Mouse (Mus musculus) MEL (cell line): ENCODE results near the gene Dclk3. TPM values are rescaled to one million over a fixed set of nuclear protein-coding genes. Genes with fewer than 3 reads are reported as not detected.

Source experiments
- DNase-seq: peaks from one replicate; pipeline ENCODE4 v3.0.0; 2011; ENCODE audit warnings: low read depth, low spot score
- H3K27ac ChIP-seq: 2 replicates; pipeline ENCODE4 v1.5.1; 2012; ENCODE audit warnings: low read depth, mild to moderate bottlenecking, control low read depth, low read length, moderate library complexity; ENCODE audit not compliant: control insufficient read depth
- H3K27me3 ChIP-seq, 2 experiments: fragments of 150-350 bp in 1 of 2; sonication (generic) in 1 of 2; 2 replicates each; pipeline ENCODE4 v1.6.1; 2012; ENCODE audit warnings: low read length in 2 of 2, mild to moderate bottlenecking in 2 of 2, improper control_type of control experiment in 1 of 2, moderate library complexity in 1 of 2; ENCODE audit not compliant: insufficient read depth in 2 of 2, control insufficient read depth in 1 of 2
- H3K36me3 ChIP-seq, 2 experiments: 2 replicates each; pipeline ENCODE4 v1.6.1; 2012 to 2014; ENCODE audit warnings: low read length in 2 of 2, improper control_type of control experiment in 1 of 2, inconsistent platforms in 1 of 2, mild to moderate bottlenecking in 1 of 2; ENCODE audit not compliant: insufficient read depth in 2 of 2, control insufficient read depth in 1 of 2
- H3K4me1 ChIP-seq, 2 experiments: fragments of 150-350 bp in 1 of 2; sonication (generic) in 1 of 2; 2 replicates each; pipeline ENCODE4 v1.6.1; 2012; ENCODE audit warnings: low read length in 2 of 2, improper control_type of control experiment in 1 of 2, mild to moderate bottlenecking in 1 of 2; ENCODE audit not compliant: insufficient read depth in 2 of 2, control insufficient read depth in 1 of 2
- H3K4me3 ChIP-seq, 2 experiments: fragments of 150-350 bp in 1 of 2; sonication (generic) in 1 of 2; 2 replicates each; pipeline ENCODE4 v1.5.1; 2012; ENCODE audit warnings: low read depth in 2 of 2, low read length in 2 of 2, mild to moderate bottlenecking in 2 of 2, moderate library complexity in 2 of 2, control low read depth in 1 of 2, improper control_type of control experiment in 1 of 2; ENCODE audit not compliant: control insufficient read depth in 1 of 2, insufficient read depth in 1 of 2
- H3K79me2 ChIP-seq: 2 replicates; pipeline ENCODE4 v1.6.1; 2012; ENCODE audit warnings: mild to moderate bottlenecking, low read length, moderate library complexity; ENCODE audit not compliant: control insufficient read depth, poor library complexity, insufficient read depth
- H3K9ac ChIP-seq: 2 replicates; pipeline ENCODE4 v1.6.1; 2012; ENCODE audit warnings: low read depth, mild to moderate bottlenecking, control low read depth, low read length, moderate library complexity; ENCODE audit not compliant: control insufficient read depth, poor library complexity, severe bottlenecking
- H3K9me3 ChIP-seq: fragments of 150-350 bp; sonication (generic); replicated peaks from 2 replicates; pipeline ENCODE4 v1.6.1; 2012; ENCODE audit warnings: mild to moderate bottlenecking, low read length, improper control_type of control experiment, moderate library complexity; ENCODE audit not compliant: insufficient read depth
- CHD1 ChIP-seq: IDR thresholded peaks from 2 replicates; pipeline ENCODE4 v1.6.1; 2012; ENCODE audit warnings: low read depth, mild to moderate bottlenecking, inconsistent platforms, low read length, improper control_type of control experiment
- E2F4 ChIP-seq: IDR thresholded peaks from 2 replicates; pipeline ENCODE4 v1.6.1; 2011; ENCODE audit warnings: low read depth, low read length, improper control_type of control experiment, borderline replicate concordance
- ELF1 ChIP-seq: IDR thresholded peaks from 2 replicates; pipeline ENCODE4 v1.6.1; 2014; ENCODE audit warnings: low read depth, mild to moderate bottlenecking, inconsistent platforms, low read length, improper control_type of control experiment, moderate library complexity
- ETS1 ChIP-seq: IDR thresholded peaks from 2 replicates; pipeline ENCODE4 v1.6.1; 2012; ENCODE audit warnings: low read depth, mild to moderate bottlenecking, inconsistent platforms, low read length, improper control_type of control experiment, moderate library complexity
- GATA1 ChIP-seq: IDR thresholded peaks from 2 replicates; pipeline ENCODE4 v1.6.1; 2011; ENCODE audit warnings: low read depth, low read length, improper control_type of control experiment
- JUND ChIP-seq: IDR thresholded peaks from 2 replicates; pipeline ENCODE4 v1.6.1; 2011; ENCODE audit warnings: low read depth, mild to moderate bottlenecking, improper control_type of control experiment, low read length
- KAT2A ChIP-seq: conservative IDR thresholded peaks from 2 replicates; pipeline ENCODE4 v1.6.1; 2012; ENCODE audit warnings: low read depth, low read length, improper control_type of control experiment, inconsistent platforms
- MXI1 ChIP-seq: IDR thresholded peaks from 2 replicates; pipeline ENCODE4 v1.6.1; 2011; ENCODE audit warnings: mild to moderate bottlenecking, low read depth, low read length, improper control_type of control experiment
- MYC ChIP-seq: IDR thresholded peaks from 2 replicates; pipeline ENCODE4 v1.6.1; 2011; ENCODE audit warnings: low read depth, mild to moderate bottlenecking, low read length, improper control_type of control experiment, moderate library complexity
- NELFE ChIP-seq: IDR thresholded peaks from 2 replicates; pipeline ENCODE4 v1.6.1; 2011; ENCODE audit warnings: low read depth, low read length, improper control_type of control experiment
- NRF1 ChIP-seq: IDR thresholded peaks from 2 replicates; pipeline ENCODE4 v1.6.1; 2014; ENCODE audit warnings: low read depth, mild to moderate bottlenecking, inconsistent platforms, low read length, improper control_type of control experiment, moderate library complexity; ENCODE audit not compliant: poor library complexity, insufficient read depth, severe bottlenecking
- POLR2A ChIP-seq, 2 experiments: IDR thresholded peaks; 2 replicates each; pipeline ENCODE4 v1.6.1; 2011 to 2012; ENCODE audit warnings: low read length in 2 of 2, mild to moderate bottlenecking in 2 of 2, control low read depth in 1 of 2, improper control_type of control experiment in 1 of 2, low read depth in 1 of 2, moderate library complexity in 1 of 2; ENCODE audit not compliant: control insufficient read depth in 1 of 2, insufficient read depth in 1 of 2, poor library complexity in 1 of 2
- SMC3 ChIP-seq: IDR thresholded peaks from 2 replicates; pipeline ENCODE4 v1.6.1; 2011; ENCODE audit warnings: low read depth, low read length, improper control_type of control experiment
- TAL1 ChIP-seq: IDR thresholded peaks from 2 replicates; pipeline ENCODE4 v1.6.1; 2012; ENCODE audit warnings: mild to moderate bottlenecking, inconsistent platforms, low read length, moderate library complexity, mixed read lengths
- TBP ChIP-seq: IDR thresholded peaks from 2 replicates; pipeline ENCODE4 v1.8.0; 2011; ENCODE audit warnings: low read depth, low read length, improper control_type of control experiment
- USF2 ChIP-seq, 2 experiments: IDR thresholded peaks; 2 replicates each; pipeline ENCODE4 v1.6.1; 2011 to 2012; ENCODE audit warnings: improper control_type of control experiment in 2 of 2, low read length in 2 of 2, borderline replicate concordance in 1 of 2, inconsistent platforms in 1 of 2, low read depth in 1 of 2, mild to moderate bottlenecking in 1 of 2; ENCODE audit not compliant: insufficient read depth in 1 of 2
- ZC3H11A ChIP-seq: IDR thresholded peaks from 2 replicates; pipeline ENCODE4 v1.6.1; 2012; ENCODE audit warnings: low read depth, mild to moderate bottlenecking, inconsistent platforms, low read length, improper control_type of control experiment
- ZKSCAN1 ChIP-seq: IDR thresholded peaks from 2 replicates; pipeline ENCODE4 v1.6.1; 2012; ENCODE audit warnings: low read depth, mild to moderate bottlenecking, inconsistent platforms, low read length, improper control_type of control experiment, moderate library complexity
- ZMIZ1 ChIP-seq: IDR thresholded peaks from 2 replicates; pipeline ENCODE4 v1.6.1; 2012; ENCODE audit warnings: low read depth, mild to moderate bottlenecking, inconsistent platforms, low read length, improper control_type of control experiment, moderate library complexity
- ZNF384 ChIP-seq: IDR thresholded peaks from 2 replicates; pipeline ENCODE4 v1.6.1; 2012; ENCODE audit warnings: low read depth, mild to moderate bottlenecking, inconsistent platforms, low read length, improper control_type of control experiment
- polyA plus RNA-seq, 2 experiments: library from polyadenylated mRNA; stranded (reverse) in 1 of 2; unstranded in 1 of 2; fragments of >175 nt in 1 of 2; fragments of >200 nt in 1 of 2; gene quantifications; 2 replicates each; pipeline versions ENCODE4 v1.2.1 to v1.2.4; 2012; ENCODE audit warnings: low replicate concordance in 2 of 2, low read depth in 1 of 2; ENCODE audit not compliant: insufficient read length in 2 of 2, insufficient read depth in 1 of 2, missing spikeins in 1 of 2
- total RNA-seq: library from RNA; depleted of rRNA; stranded (reverse); fragments of 300-350 nt; gene quantifications from 2 replicates; pipeline ENCODE4 v1.2.3, GENCODE M21; 2012

The Dclk3 gene
- total and polyA plus RNA-seq, 3 experiments = not detected

GRCm38 (mm10) chr9:111461415-111462103 lies 22.7 kb downstream of the Dclk3 start:
- no peaks in the 10 kb centered on the region for H3K4me1 ChIP-seq
- TF ChIP-seq NELFE = no peak
- TF ChIP-seq ETS1 = no peak
- TF ChIP-seq GATA1 = no peak
- no peak for TF ChIP-seq USF2 (IDR thresholded peaks at IDR 0.05; ENCODE audit: borderline replicate concordance in 1 of 2, insufficient read depth in 1 of 2, low read depth in 1 of 2, low read length in 2 of 2)
- no peak for TF ChIP-seq MXI1
- TF ChIP-seq E2F4 = no peak
- no peak for TF ChIP-seq POLR2A (IDR thresholded peaks at IDR 0.05; ENCODE audit: control insufficient read depth in 1 of 2, insufficient read depth in 1 of 2, low read depth in 1 of 2, low read length in 2 of 2, poor library complexity in 1 of 2)
- no peak for TF ChIP-seq KAT2A
- no peak for TF ChIP-seq ZMIZ1
- H3K4me3 ChIP-seq = no peak overlapping the region

GRCm38 (mm10) chr9:111465666-111466065 lies 26.8 kb downstream of the Dclk3 start:
- Histone ChIP-seq H3K36me3 (no peaks in the 10 kb centered on the region), H3K27ac (no peak overlapping the region), H3K9me3 (no peaks in the 10 kb centered on the region), H3K4me3 (no peak overlapping the region), H3K79me2 (no peaks in the 10 kb centered on the region), H3K4me1 (no peaks in the 10 kb centered on the region), H3K9ac (no peak overlapping the region), H3K27me3 (no peaks in the 10 kb centered on the region)
- TF ChIP-seq ZNF384 (no peak), E2F4 (no peak), SMC3 (no peak), NRF1 (no peak), ZC3H11A (no peak), TAL1 (no peak), ZMIZ1 (no peak), KAT2A (no peak), ELF1 (no peak), ZKSCAN1 (no peak), MYC (no peak), JUND (no peak), TBP (no peak), CHD1 (no peak)
- no peak for DNase-seq

More at GRCm38 (mm10) chr9:111461415-111462103, 22.7 kb downstream of the Dclk3 start:
- Histone ChIP-seq H3K9me3 (no peaks in the 10 kb centered on the region), H3K36me3 (no peaks in the 10 kb centered on the region), H3K9ac (no peak overlapping the region), H3K27ac (no peak overlapping the region), H3K79me2 (no peaks in the 10 kb centered on the region), H3K27me3 (no peaks in the 10 kb centered on the region)
- no peak for DNase-seq
